Mouse (Mus musculus) hindbrain, embryonic 13.5 days (tissue): ENCODE measurements at regions not wholly inside any gene's neighbourhood (a gene's known extent, or its start where the extent isn't known, plus 50 kb on each side); places are given as distances from the start of the nearest gene placed in this dataset.

Source experiments
- ATAC-seq: fragments of 200-750 bp; cut with Nextera tagmentation; 2 replicates; pipeline ENCODE4 v1.8.0; 2017; ENCODE audit warnings: moderate TSS enrichment; ENCODE audit not compliant: low FRiP score
- H3K27ac ChIP-seq: fragments of 300-500 bp; sonication (generic); 2 replicates; pipeline ENCODE4 v1.5.1; 2015; ENCODE audit warnings: inconsistent platforms, mild to moderate bottlenecking, moderate library complexity
- H3K27me3 ChIP-seq: fragments of 300-500 bp; sonication (generic); 2 replicates; pipeline ENCODE4 v1.6.1; 2015; ENCODE audit warnings: mild to moderate bottlenecking, inconsistent platforms
- H3K36me3 ChIP-seq: fragments of 300-500 bp; sonication (generic); 2 replicates; pipeline ENCODE4 v1.6.1; 2015; ENCODE audit warnings: mild to moderate bottlenecking, inconsistent platforms
- H3K4me1 ChIP-seq: fragments of 300-500 bp; sonication (generic); replicated peaks from 2 replicates; pipeline ENCODE4 v1.6.1; 2015; ENCODE audit warnings: inconsistent platforms
- H3K4me2 ChIP-seq: fragments of 300-500 bp; sonication (generic); 2 replicates; pipeline ENCODE4 v1.6.1; 2015; ENCODE audit warnings: inconsistent platforms, mild to moderate bottlenecking, moderate library complexity
- H3K4me3 ChIP-seq: fragments of 300-500 bp; sonication (generic); 2 replicates; pipeline ENCODE4 v1.5.1; 2015; ENCODE audit warnings: mild to moderate bottlenecking, inconsistent platforms
- H3K9ac ChIP-seq: fragments of 300-500 bp; sonication (generic); 2 replicates; pipeline ENCODE4 v1.6.1; 2015; ENCODE audit warnings: mild to moderate bottlenecking, inconsistent platforms
- H3K9me3 ChIP-seq: fragments of 300-500 bp; sonication (generic); 2 replicates; pipeline ENCODE4 v1.6.1; 2016; ENCODE audit warnings: inconsistent platforms
- WGBS: fragments of 180-500 bp; shearing (Covaris S2); methylation state at CpG from one replicate; pipeline ENCODE4 v1.1.7; 2015; 5-methylcytosine and 5-hydroxymethylcytosine counted together

DNA sequence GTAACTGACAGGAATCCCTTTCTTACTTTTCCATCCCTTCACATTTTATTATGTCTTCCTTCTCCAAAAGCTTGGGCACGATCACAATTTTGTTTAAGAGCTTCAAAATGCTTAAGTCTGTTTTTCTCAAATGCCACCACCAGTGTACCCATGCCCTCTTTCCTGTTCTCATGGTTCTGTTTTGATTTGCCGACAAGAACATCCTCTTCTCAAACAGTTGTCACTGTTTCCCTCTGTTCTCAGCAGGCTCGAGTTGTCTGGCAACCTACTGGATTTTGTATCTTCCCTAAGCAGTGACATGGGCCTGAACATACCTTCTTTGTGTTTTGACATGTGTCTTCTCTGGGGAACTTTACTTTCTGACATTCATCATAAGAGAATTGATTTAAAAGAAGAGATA lies 2124.1 kb upstream of the Lrrc6 start:
- WGBS = 76% methylated on average over 3 of the region's 3 CpGs
- ATAC-seq = no peak

DNA sequence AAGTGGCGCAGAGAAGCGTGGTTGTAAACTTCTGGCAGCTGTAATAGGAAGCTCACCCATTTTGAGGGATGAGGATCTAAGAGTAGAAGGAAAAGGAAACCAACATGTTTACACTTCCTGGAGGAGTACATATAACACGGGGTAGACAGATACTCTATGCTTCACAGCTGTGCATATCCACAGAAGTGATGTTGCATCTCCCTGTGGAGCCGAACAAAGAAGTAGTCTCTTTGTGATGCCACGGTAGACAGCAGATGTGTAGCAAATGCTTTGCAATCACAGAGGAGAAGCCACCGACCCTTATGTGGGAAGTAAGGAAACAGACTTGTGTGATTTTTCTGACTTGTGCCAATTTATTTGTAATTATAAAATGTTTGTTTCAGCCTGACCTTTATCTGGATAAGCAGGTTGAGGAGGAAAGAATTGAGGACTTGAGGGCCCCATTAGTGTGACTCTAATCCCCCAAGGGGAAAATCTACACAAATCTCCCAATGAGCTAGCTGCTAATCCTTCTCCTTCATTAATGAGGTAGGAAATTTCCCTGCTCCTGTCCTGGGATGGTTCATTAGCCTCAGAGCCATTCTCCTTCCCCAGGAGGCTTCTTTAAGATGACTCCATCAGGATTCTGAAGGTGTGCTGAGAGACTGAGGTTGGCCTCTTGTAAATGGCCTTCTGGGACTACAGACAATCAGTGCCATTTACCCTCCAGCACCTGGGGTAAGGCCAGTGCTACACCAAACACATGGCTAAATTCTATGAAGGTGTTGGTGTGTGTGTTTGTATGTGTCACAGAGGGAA lies 2119.9 kb upstream of the Lrrc6 start:
- H3K27ac ChIP-seq = no peak overlapping the region
- H3K4me2 ChIP-seq = no peak overlapping the region
- no peaks in the 10 kb centered on the region for H3K27me3 ChIP-seq
- no peaks in the 10 kb centered on the region for H3K9me3 ChIP-seq
- no peaks in the 10 kb centered on the region for H3K4me1 ChIP-seq
- no peak overlapping the region for H3K9ac ChIP-seq
- no peaks in the 10 kb centered on the region for H3K36me3 ChIP-seq
- no peak for ATAC-seq
- H3K4me3 ChIP-seq = no peak overlapping the region
- 79% methylated on average over 6 of the region's 6 CpGs for WGBS

More for the DNA sequence above, 2124.1 kb upstream of the Lrrc6 start:
- Histone ChIP-seq H3K27ac (no peak overlapping the region), H3K4me1 (no peaks in the 10 kb centered on the region), H3K36me3 (no peaks in the 10 kb centered on the region), H3K4me3 (no peak overlapping the region), H3K27me3 (no peaks in the 10 kb centered on the region), H3K9ac (no peak overlapping the region), H3K4me2 (no peak overlapping the region), H3K9me3 (no peaks in the 10 kb centered on the region)

DNA sequence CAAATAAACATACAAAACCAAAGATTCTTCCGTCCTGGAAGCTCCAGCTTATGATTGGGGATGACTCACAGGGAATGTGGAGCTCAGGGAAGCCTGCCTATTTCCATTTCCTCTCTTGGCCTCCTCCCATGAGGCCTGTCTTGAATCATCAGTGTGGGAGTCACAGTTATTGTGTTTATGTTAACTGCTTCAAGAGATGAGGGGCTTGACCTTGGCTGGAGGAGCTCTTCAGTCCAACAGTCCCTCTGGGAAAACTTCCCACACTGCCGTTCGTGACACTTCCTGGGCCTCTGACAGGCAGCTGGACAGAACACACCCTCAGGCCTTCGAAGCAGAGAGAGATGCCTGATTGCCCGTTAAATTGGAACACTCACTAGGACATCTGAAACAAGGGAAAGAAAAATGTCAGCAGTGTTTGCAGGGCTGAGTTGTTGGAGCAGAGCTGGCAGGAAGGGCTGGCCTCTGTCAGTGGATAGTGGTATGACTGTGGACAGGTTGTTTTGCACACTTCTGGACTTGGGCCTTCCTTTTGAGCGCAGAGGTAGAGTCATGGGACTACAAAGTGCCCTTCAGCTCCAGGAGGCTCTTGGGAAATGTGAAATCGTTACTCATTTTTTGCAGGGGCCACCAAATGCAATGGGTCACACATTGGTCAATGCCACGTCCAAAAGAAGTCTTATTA lies 2105.5 kb upstream of the Lrrc6 start:
- H3K9me3 ChIP-seq = no peaks in the 10 kb centered on the region
- H3K4me2 ChIP-seq = no peak overlapping the region
- no peak overlapping the region for H3K4me3 ChIP-seq
- no peaks in the 10 kb centered on the region for H3K27me3 ChIP-seq
- ATAC-seq = no peak
- no peak overlapping the region for H3K9ac ChIP-seq
- H3K36me3 ChIP-seq = no peaks in the 10 kb centered on the region
- WGBS = 64% methylated on average over 8 of the region's 8 CpGs
- H3K27ac ChIP-seq = no peak overlapping the region
- H3K4me1 ChIP-seq = no peaks in the 10 kb centered on the region

DNA sequence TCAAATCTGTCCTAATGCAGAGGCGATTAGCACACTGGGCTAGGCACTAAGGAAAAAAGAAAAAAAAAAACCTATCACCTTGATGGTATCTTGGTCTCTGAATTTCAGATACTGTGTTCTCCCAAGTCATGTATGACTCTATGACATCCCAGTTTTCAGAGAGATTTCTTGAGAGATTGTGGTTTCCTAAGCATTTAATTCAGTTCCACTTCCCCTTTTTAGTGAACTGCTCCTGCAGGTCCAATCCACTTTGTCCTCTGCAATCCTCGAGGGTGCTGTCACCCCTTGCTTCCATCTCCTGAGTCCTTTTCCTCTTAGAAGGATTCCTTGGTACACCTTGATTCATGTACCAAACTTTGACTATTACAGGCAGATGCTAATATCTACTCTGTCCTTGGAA lies 2104.8 kb upstream of the Lrrc6 start:
- Histone ChIP-seq H3K9ac (no peak overlapping the region), H3K4me2 (no peak overlapping the region), H3K27me3 (no peaks in the 10 kb centered on the region), H3K9me3 (no peaks in the 10 kb centered on the region), H3K36me3 (no peaks in the 10 kb centered on the region), H3K4me3 (no peak overlapping the region), H3K4me1 (no peaks in the 10 kb centered on the region), H3K27ac (no peak overlapping the region)
- WGBS = 85% methylated on average over 2 of the region's 2 CpGs
- ATAC-seq = no peak

DNA sequence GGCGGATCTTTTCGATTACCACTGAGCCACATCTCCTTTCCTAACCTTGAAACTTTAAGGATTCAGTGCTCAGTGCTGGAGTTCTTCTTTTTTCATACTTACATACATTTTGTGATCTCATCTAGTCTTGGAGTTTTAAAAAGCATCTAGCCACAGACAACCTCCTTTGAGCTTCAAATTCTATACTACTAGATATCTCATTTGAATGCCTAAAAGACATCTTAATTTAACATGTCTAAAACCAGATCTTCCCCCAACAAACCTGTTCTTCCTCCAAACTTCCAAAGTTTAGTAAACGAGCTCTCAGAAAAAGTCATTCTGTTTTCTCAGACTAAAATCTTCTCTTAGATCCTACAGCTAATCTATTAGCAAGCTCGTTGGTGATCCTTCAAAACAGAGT lies 2081.5 kb upstream of the Lrrc6 start:
- 86% methylated on average over 4 of the region's 4 CpGs for WGBS
- Histone ChIP-seq H3K4me2 (no peak overlapping the region), H3K4me3 (no peak overlapping the region), H3K27me3 (no peaks in the 10 kb centered on the region), H3K9ac (no peak overlapping the region), H3K9me3 (no peaks in the 10 kb centered on the region), H3K27ac (no peak overlapping the region), H3K36me3 (no peaks in the 10 kb centered on the region), H3K4me1 (no peaks in the 10 kb centered on the region)
- no peak for ATAC-seq

DNA sequence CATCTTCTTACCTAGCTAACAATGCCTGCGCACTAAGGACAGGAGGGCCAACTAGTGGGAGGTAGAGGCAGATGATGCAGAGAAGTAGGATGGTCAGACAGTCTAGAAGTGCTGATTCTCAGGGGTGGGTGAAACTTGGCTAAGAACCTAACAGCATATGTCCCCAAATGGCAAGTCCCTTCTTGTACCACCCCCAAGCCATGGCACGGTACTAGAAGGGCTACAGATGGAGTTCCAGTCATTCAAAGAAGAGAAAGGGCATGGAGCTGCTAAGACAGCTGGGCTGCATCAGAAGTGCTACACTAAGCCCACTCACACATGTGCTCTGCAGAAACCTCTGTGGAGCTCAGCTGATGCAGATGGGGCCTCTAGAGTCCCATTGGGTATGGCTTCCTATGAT lies 2078.8 kb upstream of the Lrrc6 start:
- Histone ChIP-seq H3K9me3 (no peaks in the 10 kb centered on the region), H3K36me3 (no peaks in the 10 kb centered on the region), H3K27ac (no peak overlapping the region), H3K9ac (no peak overlapping the region), H3K4me1 (no peaks in the 10 kb centered on the region), H3K4me2 (no peak overlapping the region), H3K27me3 (no peaks in the 10 kb centered on the region), H3K4me3 (no peak overlapping the region)
- no peak for ATAC-seq
- 93% methylated on average over 2 of the region's 2 CpGs for WGBS

DNA sequence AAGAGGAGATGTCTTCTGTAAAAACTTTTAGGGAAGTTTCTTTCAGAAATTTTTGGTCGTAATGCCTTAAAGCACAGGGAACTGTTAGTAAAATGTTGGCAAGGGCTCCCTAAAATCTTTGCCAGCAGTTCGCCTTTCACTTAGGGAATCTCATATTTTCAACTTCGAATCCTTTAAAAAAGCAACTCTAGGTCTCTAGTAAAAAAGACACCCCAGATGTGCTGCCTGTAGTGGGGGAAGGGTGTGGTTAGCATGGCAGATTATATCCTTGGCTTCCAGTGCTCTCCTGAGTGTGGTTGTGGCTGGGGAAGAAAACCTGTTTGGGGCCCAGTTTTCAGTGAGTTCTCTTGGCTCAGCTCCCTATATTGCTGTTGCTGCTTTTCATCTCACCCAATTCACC lies 2059.9 kb upstream of the Lrrc6 start:
- Histone ChIP-seq H3K9ac (no peak overlapping the region), H3K36me3 (no peaks in the 10 kb centered on the region), H3K4me2 (no peak overlapping the region), H3K27me3 (no peaks in the 10 kb centered on the region), H3K4me3 (no peak overlapping the region), H3K4me1 (no peaks in the 10 kb centered on the region), H3K27ac (no peak overlapping the region), H3K9me3 (no peaks in the 10 kb centered on the region)
- ATAC-seq = no peak
- 89% methylated on average over 3 of the region's 3 CpGs for WGBS

DNA sequence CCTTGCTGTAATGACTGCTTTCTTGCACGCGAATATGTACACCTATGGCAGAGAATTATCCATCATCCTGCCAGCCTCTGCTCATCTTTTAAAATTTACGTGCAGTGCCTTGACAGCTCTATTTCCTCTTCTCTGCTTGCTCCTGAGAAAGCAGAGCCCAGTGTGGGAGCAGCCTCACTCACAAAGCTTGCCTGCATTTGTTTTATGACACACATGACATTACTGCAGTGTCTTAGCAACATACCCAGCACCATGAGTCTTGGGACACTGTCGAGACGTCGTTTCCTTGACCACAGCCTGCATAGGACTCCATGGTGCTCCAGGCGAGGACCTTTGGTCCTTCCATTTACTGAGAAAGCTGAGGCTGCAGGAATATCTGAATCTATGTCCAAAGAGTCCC lies 2055.4 kb upstream of the Lrrc6 start:
- no peaks in the 10 kb centered on the region for H3K9me3 ChIP-seq
- H3K4me3 ChIP-seq = no peak overlapping the region
- WGBS = 71% methylated on average over 7 of the region's 7 CpGs
- no peak overlapping the region for H3K4me2 ChIP-seq
- H3K9ac ChIP-seq = no peak overlapping the region
- no peaks in the 10 kb centered on the region for H3K4me1 ChIP-seq
- no peak for ATAC-seq
- H3K27me3 ChIP-seq = no peaks in the 10 kb centered on the region
- no peaks in the 10 kb centered on the region for H3K36me3 ChIP-seq
- no peak overlapping the region for H3K27ac ChIP-seq

DNA sequence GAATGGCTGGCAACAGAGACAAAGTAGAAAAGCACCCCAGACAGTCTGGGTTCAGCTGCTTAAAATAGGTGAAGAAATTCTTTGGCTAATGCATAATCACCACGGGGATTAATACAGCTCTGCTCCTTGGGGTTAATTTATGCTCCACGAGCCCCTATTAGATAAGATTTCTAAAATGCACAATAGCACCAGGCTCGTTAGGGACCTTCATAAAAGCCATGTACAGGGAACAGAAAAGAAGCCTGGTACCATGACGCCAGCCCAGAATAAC lies 2035.3 kb upstream of the Lrrc6 start:
- H3K36me3 ChIP-seq = no peaks in the 10 kb centered on the region
- 48% methylated on average over 4 of the region's 4 CpGs for WGBS
- H3K27me3 ChIP-seq = no peaks in the 10 kb centered on the region
- H3K4me3 ChIP-seq = no peak overlapping the region
- H3K27ac ChIP-seq = no peak overlapping the region
- H3K4me2 ChIP-seq = no peak overlapping the region
- no peak overlapping the region for H3K9ac ChIP-seq
- ATAC-seq = no peak
- peaks cover 8% of the 10 kb centered on the region for H3K4me1 ChIP-seq
- no peaks in the 10 kb centered on the region for H3K9me3 ChIP-seq

DNA sequence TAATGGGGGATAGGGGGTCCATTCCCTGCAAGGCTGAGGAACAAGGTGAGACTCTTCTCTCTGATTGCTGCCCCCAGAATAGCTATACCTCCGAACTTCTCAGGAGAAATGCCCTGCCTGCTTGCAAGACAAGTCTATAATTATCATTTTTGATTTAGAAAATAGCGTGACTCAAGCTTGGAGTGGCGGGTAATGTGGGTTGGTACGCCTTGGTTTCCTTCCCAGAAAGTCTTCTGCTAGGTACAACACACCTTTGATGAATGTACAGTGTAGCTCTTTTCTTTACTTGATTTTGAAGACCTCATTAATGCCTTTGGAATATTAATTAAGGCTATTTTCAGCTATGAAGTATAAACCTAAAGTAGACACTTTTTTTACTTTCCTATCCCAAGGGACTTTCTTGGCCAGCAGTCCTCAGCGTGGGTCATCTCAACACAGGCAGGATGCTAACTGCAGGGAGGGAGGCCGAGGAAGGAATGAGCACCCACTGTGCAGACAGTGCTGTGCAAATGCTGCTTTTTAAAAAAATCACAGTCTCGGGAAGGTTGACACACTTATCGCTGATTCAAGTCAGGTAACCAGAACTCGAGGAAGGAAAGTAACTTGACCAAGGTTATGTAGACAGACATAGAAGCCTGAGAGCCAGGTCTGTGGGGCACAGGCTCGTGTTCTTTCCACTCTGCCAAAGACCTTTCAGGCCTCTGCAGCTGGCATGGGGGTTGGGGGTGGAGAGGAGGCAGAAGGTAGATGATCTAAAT lies 2034.8 kb upstream of the Lrrc6 start:
- Histone ChIP-seq H3K27ac (no peak overlapping the region), H3K36me3 (no peaks in the 10 kb centered on the region), H3K4me1 (peaks cover 8% of the 10 kb centered on the region), H3K4me2 (no peak overlapping the region), H3K9ac (no peak overlapping the region), H3K27me3 (no peaks in the 10 kb centered on the region), H3K9me3 (no peaks in the 10 kb centered on the region), H3K4me3 (no peak overlapping the region)
- ATAC-seq = no peak
- 74% methylated on average over 10 of the region's 10 CpGs for WGBS

DNA sequence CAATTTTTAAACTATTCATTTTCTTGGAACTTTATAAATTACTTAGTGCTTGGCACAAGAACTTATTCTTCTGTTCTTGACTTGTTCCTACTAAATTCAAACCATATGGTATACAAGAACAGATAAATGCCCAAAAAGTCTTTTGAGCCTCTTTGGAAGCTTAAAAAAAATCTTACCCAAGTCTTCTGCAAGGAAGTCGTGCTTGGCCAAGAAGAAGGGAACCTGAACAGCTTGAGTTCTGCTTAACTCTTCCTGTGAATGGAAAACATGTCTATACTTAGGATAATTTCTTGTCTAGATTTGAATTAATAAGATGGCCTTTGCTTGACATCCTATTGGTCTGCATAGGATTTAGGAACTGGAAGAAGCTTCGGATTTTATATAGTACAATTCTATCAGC lies 2020.0 kb upstream of the Lrrc6 start:
- Histone ChIP-seq H3K9me3 (no peaks in the 10 kb centered on the region), H3K4me3 (no peak overlapping the region), H3K4me2 (no peak overlapping the region), H3K4me1 (no peaks in the 10 kb centered on the region), H3K27ac (no peak overlapping the region), H3K9ac (no peak overlapping the region), H3K27me3 (no peaks in the 10 kb centered on the region), H3K36me3 (no peaks in the 10 kb centered on the region)
- no peak for ATAC-seq
- WGBS = 87% methylated on average over 2 of the region's 2 CpGs

DNA sequence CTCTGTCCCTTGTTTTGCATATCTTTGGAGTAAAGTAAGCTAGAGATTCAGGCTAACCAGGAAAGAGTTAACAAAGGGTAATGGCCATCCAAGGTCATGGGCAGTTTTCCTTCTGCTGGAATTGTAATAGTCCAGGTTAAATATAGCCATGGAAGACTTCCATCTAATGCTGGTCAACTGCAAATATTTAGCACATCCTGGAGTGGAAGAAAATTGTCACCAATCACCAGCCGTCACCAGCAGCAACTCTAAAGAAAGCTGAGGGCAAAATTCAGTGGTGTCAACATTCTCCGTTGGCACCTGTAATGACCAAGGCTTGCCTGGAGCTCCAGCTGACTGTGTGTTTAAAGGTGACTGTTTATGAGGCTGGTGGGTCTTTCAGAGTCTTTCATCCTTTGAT lies 2011.7 kb upstream of the Lrrc6 start:
- H3K36me3 ChIP-seq = no peaks in the 10 kb centered on the region
- no peaks in the 10 kb centered on the region for H3K27me3 ChIP-seq
- 93% methylated on average over 2 of the region's 2 CpGs for WGBS
- no peak overlapping the region for H3K27ac ChIP-seq
- no peak overlapping the region for H3K4me3 ChIP-seq
- no peak for ATAC-seq
- H3K4me1 ChIP-seq = no peaks in the 10 kb centered on the region
- no peaks in the 10 kb centered on the region for H3K9me3 ChIP-seq
- H3K9ac ChIP-seq = no peak overlapping the region
- no peak overlapping the region for H3K4me2 ChIP-seq

DNA sequence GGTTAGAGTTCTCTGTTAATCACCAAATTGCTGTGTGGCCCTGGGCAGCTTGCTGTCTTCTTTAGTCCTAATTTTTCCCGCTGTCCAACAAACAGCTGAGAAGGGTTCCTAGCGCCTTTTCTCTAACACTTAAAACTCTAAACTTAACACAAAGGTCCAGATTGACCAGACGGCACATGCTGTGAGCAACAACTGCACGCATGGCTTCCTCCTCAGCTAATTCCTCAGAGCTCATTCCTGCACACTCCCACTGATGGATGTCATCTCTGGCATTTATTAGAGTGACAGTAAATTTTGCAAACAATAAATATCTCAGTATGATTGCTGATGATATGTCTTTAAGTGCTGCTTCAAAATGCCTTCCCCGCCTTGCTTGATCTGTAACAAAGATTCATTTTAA lies 2007.5 kb upstream of the Lrrc6 start:
- no peak overlapping the region for H3K4me3 ChIP-seq

More for the DNA sequence above, 2007.5 kb upstream of the Lrrc6 start:
- H3K4me1 ChIP-seq = no peaks in the 10 kb centered on the region
- H3K27ac ChIP-seq = no peak overlapping the region
- H3K27me3 ChIP-seq = no peaks in the 10 kb centered on the region
- WGBS = 83% methylated on average over 5 of the region's 5 CpGs
- no peaks in the 10 kb centered on the region for H3K9me3 ChIP-seq
- H3K4me2 ChIP-seq = no peak overlapping the region
- H3K9ac ChIP-seq = no peak overlapping the region
- no peak for ATAC-seq
- no peaks in the 10 kb centered on the region for H3K36me3 ChIP-seq
